Mouse (Mus musculus) ES-Bruce4 (cell line): ENCODE results near the gene Vps35l.

ENCODE experiments used
- CTCF ChIP-seq: IDR thresholded peaks from one replicate; pipeline ENCODE4 v1.8.1; 2011; ENCODE audit warnings: low read depth, low read length
- EP300 ChIP-seq: IDR thresholded peaks from 2 replicates; pipeline ENCODE4 v1.6.1; 2011; ENCODE audit warnings: low read depth, low read length; ENCODE audit not compliant: insufficient read depth
- POLR2A ChIP-seq: IDR thresholded peaks from one replicate; pipeline ENCODE4 v1.8.1; 2011; ENCODE audit warnings: low read length; ENCODE audit not compliant: insufficient read depth

DNA sequence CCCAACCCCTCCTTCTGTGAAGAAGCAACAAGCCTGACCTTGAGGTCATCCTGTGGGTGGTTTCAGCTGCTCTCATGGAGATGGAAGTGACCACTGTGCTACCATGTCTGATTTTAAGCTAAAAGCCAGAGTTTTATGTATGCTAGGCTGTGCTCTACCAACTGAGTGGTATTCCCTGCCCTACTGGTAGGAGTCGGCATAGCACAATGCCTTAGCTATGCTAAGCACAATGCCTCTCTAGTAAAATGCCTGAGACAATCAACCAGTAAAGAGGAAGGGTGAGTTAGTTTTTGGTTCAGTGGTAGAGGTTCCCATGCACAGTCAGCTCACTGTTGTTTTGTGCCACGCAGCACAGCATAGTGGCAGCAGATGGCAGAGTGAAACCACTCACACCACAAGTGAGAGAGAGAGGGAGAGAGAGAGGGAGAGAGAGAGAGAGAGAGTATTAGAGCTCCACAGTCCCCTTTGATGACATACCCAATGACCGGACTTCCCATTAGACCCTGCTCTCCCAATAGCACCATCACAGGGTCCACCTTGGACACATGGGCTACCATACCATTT, 139.5 kb downstream of the Vps35l start:
- TF ChIP-seq CTCF (no peak), POLR2A (no peak), EP300 (no peak)
